Mouse (Mus musculus) thymus, adult 2 months (tissue): ENCODE data around the gene Ccr7. TPM values are rescaled to one million over a fixed set of nuclear protein-coding genes. Genes with fewer than 3 reads are reported as not detected.

Source experiments
- DNase-seq: peaks from one replicate; pipeline ENCODE4 v3.0.0; 2021
- H3K27ac ChIP-seq: fragments of 200-500 bp; 2 replicates; pipeline ENCODE4 v1.5.1; 2012; ENCODE audit warnings: low read length, control low read depth; ENCODE audit not compliant: control insufficient read depth, insufficient read depth
- H3K27me3 ChIP-seq: fragments of 200-500 bp; 2 replicates; pipeline ENCODE4 v1.6.1; 2012; ENCODE audit warnings: mild to moderate bottlenecking, low read length, moderate library complexity, mixed read lengths; ENCODE audit not compliant: control insufficient read depth, insufficient read depth
- H3K36me3 ChIP-seq: fragments of 200-500 bp; 2 replicates; pipeline ENCODE4 v1.6.1; 2012; ENCODE audit warnings: mild to moderate bottlenecking, low read length, moderate library complexity; ENCODE audit not compliant: control insufficient read depth, insufficient read depth
- H3K4me1 ChIP-seq: fragments of 200-500 bp; replicated peaks from 2 replicates; pipeline ENCODE4 v1.6.1; 2012; ENCODE audit warnings: low read length; ENCODE audit not compliant: control insufficient read depth, insufficient read depth
- H3K4me3 ChIP-seq: fragments of 200-500 bp; 2 replicates; pipeline ENCODE4 v1.5.1; 2012; ENCODE audit warnings: mild to moderate bottlenecking, low read length, control low read depth, moderate library complexity; ENCODE audit not compliant: control insufficient read depth, insufficient read depth
- CTCF ChIP-seq: fragments of 200-500 bp; IDR thresholded peaks from 2 replicates; pipeline ENCODE4 v1.5.1; 2012; ENCODE audit warnings: mild to moderate bottlenecking, control low read depth, low read length, moderate library complexity, borderline replicate concordance; ENCODE audit not compliant: control insufficient read depth, poor library complexity, insufficient read depth; ENCODE audit errors: extremely low read depth
- POLR2A ChIP-seq: fragments of 200-500 bp; IDR thresholded peaks from 2 replicates; pipeline ENCODE4 v1.6.1; 2012; ENCODE audit warnings: mild to moderate bottlenecking, low read length, control low read depth, moderate library complexity; ENCODE audit not compliant: control insufficient read depth, poor library complexity, insufficient read depth; ENCODE audit errors: extremely low read depth
- WGBS: fragments of 180-500 bp; shearing (Covaris S2); methylation state at CpG from one replicate; pipeline ENCODE4 v1.1.7; 2018; 5-methylcytosine and 5-hydroxymethylcytosine counted together
- polyA plus RNA-seq: library from polyadenylated mRNA; depleted of rRNA; stranded (reverse); fragments of >200 nt; gene quantifications from 2 replicates; pipeline ENCODE4 v1.2.3, GENCODE M21; 2012; rRNA removed

Gene Ccr7
- polyA plus RNA-seq, 1 experiment = 240 TPM

DNA sequence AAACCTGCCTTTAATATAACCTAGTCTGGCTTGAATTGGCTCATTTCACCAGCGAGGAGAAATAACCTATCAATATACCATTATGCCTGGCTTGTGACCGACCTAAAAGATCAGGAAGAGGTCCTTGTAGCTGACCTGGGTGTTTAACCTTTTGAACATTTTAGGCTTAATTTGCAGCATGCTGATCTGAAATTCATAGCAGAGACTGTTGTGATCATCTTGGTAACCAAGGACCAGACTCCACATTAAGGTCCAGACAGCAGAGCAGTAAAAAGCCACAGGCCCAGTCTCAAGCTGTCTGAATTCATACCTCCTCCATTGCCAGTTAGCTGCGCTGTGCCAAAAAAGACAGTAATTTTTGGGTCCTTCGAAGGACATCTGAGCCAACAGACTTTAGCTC lies 59.1 kb downstream of the Ccr7 start:
- Histone ChIP-seq H3K4me3 (no peak overlapping the region), H3K36me3 (no peaks in the 10 kb centered on the region), H3K4me1 (peaks cover 7% of the 10 kb centered on the region), H3K27ac (no peak overlapping the region), H3K27me3 (no peaks in the 10 kb centered on the region)
- DNase-seq = no peak
- WGBS = 99% methylated on average over 4 of the region's 4 CpGs
- no peak for TF ChIP-seq POLR2A
- no peak for TF ChIP-seq CTCF

DNA sequence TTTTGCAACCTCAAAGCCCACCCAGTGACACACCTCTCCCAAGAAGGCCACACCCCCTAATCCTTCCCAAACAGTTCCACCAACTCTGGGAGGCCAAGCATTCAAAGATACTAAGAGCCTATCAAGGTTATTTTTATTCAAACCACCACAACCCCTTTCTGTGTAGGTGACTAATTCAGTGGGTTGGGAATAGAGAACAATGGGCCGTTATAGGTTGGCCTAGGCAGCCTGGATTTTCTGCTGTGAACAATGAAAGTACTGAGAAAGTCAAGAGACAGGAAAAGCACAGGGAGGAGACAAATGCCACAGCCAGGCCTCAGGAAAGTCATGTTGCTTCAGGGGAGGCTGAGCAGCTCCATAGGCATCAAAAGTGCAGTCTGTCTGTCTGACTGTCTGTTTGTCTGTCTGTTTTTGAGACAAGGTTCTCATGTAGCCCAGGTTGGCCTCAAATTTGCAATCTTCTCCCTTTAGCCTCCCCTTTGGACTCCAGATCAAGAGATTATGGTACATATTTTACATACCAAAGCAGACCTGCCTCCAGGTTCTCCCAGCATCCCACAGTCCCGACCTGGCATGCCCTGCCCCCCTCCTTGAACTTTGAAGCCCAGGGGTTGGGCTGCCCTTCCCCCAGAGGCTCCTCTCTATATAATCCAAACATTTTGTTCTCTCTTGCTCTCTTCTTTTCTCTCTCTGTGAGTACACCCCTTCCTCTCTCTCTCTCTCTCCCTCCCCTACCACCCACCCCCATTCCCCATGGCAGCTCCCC lies 59.8 kb downstream of the Ccr7 start:
- Histone ChIP-seq H3K27ac (no peak overlapping the region), H3K4me1 (peaks cover 3% of the 10 kb centered on the region), H3K36me3 (no peaks in the 10 kb centered on the region), H3K27me3 (no peaks in the 10 kb centered on the region), H3K4me3 (no peak overlapping the region)
- TF ChIP-seq POLR2A = no peak
- no peak for TF ChIP-seq CTCF
- no peak for DNase-seq
- WGBS = 97% methylated on average over 2 of the region's 2 CpGs

Other genes starting within 250 kb of the Ccr7 start
- 8.4 and 12.2 TPM in 2 replicates for gene Cdc6, start 247.3 kb downstream of the Ccr7 start, polyA plus RNA-seq
- gene Rara, start 227.3 kb downstream of the Ccr7 start, polyA plus RNA-seq = 63.5 and 74.1 TPM in 2 replicates
- gene Gjd3, start 172.1 kb downstream of the Ccr7 start, polyA plus RNA-seq = 1.3 and 1.9 TPM in 2 replicates
- 59.2 and 85.6 TPM in 2 replicates for gene Top2a, start 130.9 kb downstream of the Ccr7 start, polyA plus RNA-seq
- gene Igfbp4, start 113.8 kb downstream of the Ccr7 start, polyA plus RNA-seq = 176 and 220 TPM in 2 replicates
- 5.2 and 7.5 TPM in 2 replicates for gene Tns4, start 65.8 kb downstream of the Ccr7 start, polyA plus RNA-seq
- 37.0 and 43.5 TPM in 2 replicates for gene Smarce1, start 75.9 kb upstream of the Ccr7 start, polyA plus RNA-seq
- 0.23 and 0.40 TPM in 2 replicates for gene Krt222, start 89.0 kb upstream of the Ccr7 start, polyA plus RNA-seq
- gene Krt24, start 130.2 kb upstream of the Ccr7 start, polyA plus RNA-seq = 0.10 and 0.12 TPM in 2 replicates
- gene Krt25, start 167.9 kb upstream of the Ccr7 start, polyA plus RNA-seq = 0.16 and 0.18 TPM in 2 replicates
- gene Krt26, start 182.9 kb upstream of the Ccr7 start, polyA plus RNA-seq = not detected in 2 replicates
- gene Krt27, start 196.0 kb upstream of the Ccr7 start, polyA plus RNA-seq = 0.05 and 0.13 TPM in 2 replicates
- gene Krt28, start 219.8 kb upstream of the Ccr7 start, polyA plus RNA-seq = not detected in 2 replicates
- gene Krt10, start 234.3 kb upstream of the Ccr7 start, polyA plus RNA-seq = 4.9 and 6.4 TPM in 2 replicates